Mouse (Mus musculus) retina, embryonic 14.5 days (tissue): ENCODE results near the gene Abca4.

Experiments
- DNase-seq: peaks from one replicate; pipeline ENCODE4 v3.0.0-alpha.2; 2015; ENCODE audit warnings: low spot score

The Abca4 gene

GRCm38 (mm10) chr3:122170621-122171309 is 126.5 kb downstream of the Abca4 start:
- no peak for DNase-seq

- DNase-seq: peak; percentile 47
Measured at GRCm38 (mm10) chr3:122173526-122174150, 129.4 kb downstream of the Abca4 start.

GRCm38 (mm10) chr3:122176018-122176417 is 131.8 kb downstream of the Abca4 start:
- DNase-seq: no peak

GRCm38 (mm10) chr3:122176706-122177390 is 132.6 kb downstream of the Abca4 start:
- DNase-seq: no peak

- no peak for DNase-seq
Measured at GRCm38 (mm10) chr3:122184109-122184508, 139.9 kb downstream of the Abca4 start.

GRCm38 (mm10) chr3:122186975-122187374 is 142.7 kb downstream of the Abca4 start:
- DNase-seq: no peak

- no peak for DNase-seq
Measured at GRCm38 (mm10) chr3:122196621-122197298, 152.5 kb downstream of the Abca4 start.

- no peak for DNase-seq
Measured at GRCm38 (mm10) chr3:122198532-122198931, 154.3 kb downstream of the Abca4 start.

GRCm38 (mm10) chr3:122198966-122199381 is 154.7 kb downstream of the Abca4 start:
- DNase-seq: no peak

GRCm38 (mm10) chr3:122199600-122199999 is 155.4 kb downstream of the Abca4 start:
- no peak for DNase-seq

GRCm38 (mm10) chr3:122200017-122200416 is 155.8 kb downstream of the Abca4 start:
- no peak for DNase-seq

- no peak for DNase-seq
Measured at GRCm38 (mm10) chr3:122200447-122200846, 156.2 kb downstream of the Abca4 start.

GRCm38 (mm10) chr3:122202307-122202732 is 158.1 kb downstream of the Abca4 start:
- DNase-seq: peak; percentile 33

GRCm38 (mm10) chr3:122203675-122204329 is 159.6 kb downstream of the Abca4 start:
- no peak for DNase-seq

- no peak for DNase-seq
Measured at GRCm38 (mm10) chr3:122205753-122206152, 161.5 kb downstream of the Abca4 start.

- peak; percentile 70 for DNase-seq
Measured at GRCm38 (mm10) chr3:122206279-122207070, 162.2 kb downstream of the Abca4 start.

GRCm38 (mm10) chr3:122207766-122208165 is 163.5 kb downstream of the Abca4 start:
- DNase-seq: no peak

GRCm38 (mm10) chr3:122208296-122209225 is 164.3 kb downstream of the Abca4 start:
- DNase-seq: no peak

GRCm38 (mm10) chr3:122209511-122209910 is 165.3 kb downstream of the Abca4 start:
- no peak for DNase-seq

- no peak for DNase-seq
Measured at GRCm38 (mm10) chr3:122210434-122210833, 166.2 kb downstream of the Abca4 start.
